Mouse (Mus musculus) cortical plate, adult 2 months (tissue): Measurements from ENCODE around the gene Dph5.

Source experiments
- CTCF ChIP-seq: fragments of 200-500 bp; IDR thresholded peaks from 2 replicates; pipeline ENCODE4 v1.5.1; 2011; ENCODE audit warnings: mild to moderate bottlenecking, control low read depth, low read length; ENCODE audit not compliant: insufficient read depth; ENCODE audit errors: extremely low read depth
- POLR2A ChIP-seq: fragments of 200-500 bp; IDR thresholded peaks from 2 replicates; pipeline ENCODE4 v1.6.1; 2011; ENCODE audit warnings: mild to moderate bottlenecking, low read length, control low read depth; ENCODE audit not compliant: insufficient read depth; ENCODE audit errors: extremely low read depth

- TF ChIP-seq CTCF (no peak), POLR2A (no peak)
These were observed 61.7 kb downstream of the Dph5 start for GRCm38 (mm10) chr3:115949220-115949920.
